Mouse (Mus musculus): ENCODE measurements around the gene Olfr1023.

Gene Olfr1023

GRCm38 (mm10) chr2:85885340-85885739 lies at the start of gene Olfr1023:
Gene Olfr1023 (plus strand): TSS chr2:85885640.
- no peak for DNase-seq

- DNase-seq: no peak
Measured at GRCm38 (mm10) chr2:85845383-85845782, 40.1 kb upstream of the Olfr1023 start, which contains the start of gene Olfr1019. Gene Olfr1019 (minus strand): TSS chr2:85845483.

- no peak for DNase-seq
Measured at GRCm38 (mm10) chr2:85846730-85847129, 38.7 kb upstream of the Olfr1023 start, which contains the start of gene Olfr1020. Gene Olfr1020 (plus strand): TSS chr2:85847030.

GRCm38 (mm10) chr2:85868294-85868693 lies 17.1 kb upstream of the Olfr1023 start, which contains the start of gene Olfr1022:
Gene Olfr1022 (plus strand): TSS chr2:85868594.
- no peak for DNase-seq

- DNase-seq: no peak
Measured at GRCm38 (mm10) chr2:85904952-85905351, 19.5 kb downstream of the Olfr1023 start, which contains the start of gene Olfr1024. Gene Olfr1024 (minus strand): TSS chr2:85905052.

GRCm38 (mm10) chr2:85913197-85913596 lies 27.8 kb downstream of the Olfr1023 start:
- DNase-seq: no peak

- no peak for DNase-seq
Measured at GRCm38 (mm10) chr2:85914893-85915292, 29.5 kb downstream of the Olfr1023 start, which contains the start of gene Olfr1025-ps1. Gene Olfr1025-ps1 (plus strand): TSS chr2:85915193.

- DNase-seq: no peak
Measured at GRCm38 (mm10) chr2:85921258-85921657, 35.8 kb downstream of the Olfr1023 start, which contains the start of gene Olfr1026. Gene Olfr1026 (plus strand): TSS chr2:85921558.
